Mouse (Mus musculus) R1 (cell line): ENCODE results near the gene Mylk4.

Source experiments
- DNase-seq: peaks from one replicate; pipeline ENCODE4 v3.0.0-alpha.2; 2018; ENCODE audit warnings: low read depth, low spot score

Mylk4 gene

GRCm38 (mm10) chr13:32797085-32797484 lies 13.3 kb upstream of the Mylk4 start:
- DNase-seq = no peak

- no peak for DNase-seq
Observed at GRCm38 (mm10) chr13:32795166-32795565, 11.4 kb upstream of the Mylk4 start.

DNA sequence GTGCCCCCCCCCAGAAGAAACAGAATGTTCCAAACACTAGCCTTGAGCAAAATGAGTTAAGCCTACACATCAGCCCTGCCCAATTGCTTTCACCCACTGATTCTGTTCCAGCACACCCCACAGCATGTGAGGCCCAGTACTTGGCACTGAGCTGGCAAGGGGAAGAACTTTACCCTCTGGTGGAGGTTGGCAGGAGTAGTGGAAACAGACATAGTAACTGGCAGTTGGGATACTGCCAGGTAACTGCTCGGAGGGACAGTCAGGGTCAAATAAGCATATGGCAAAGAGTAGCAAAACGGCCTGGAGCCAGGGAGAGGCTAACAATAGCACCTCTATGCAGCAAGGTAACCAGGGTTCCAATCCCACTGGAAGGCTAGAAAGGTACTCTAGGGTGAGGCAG lies 10.9 kb upstream of the Mylk4 start:
- no peak for DNase-seq

DNA sequence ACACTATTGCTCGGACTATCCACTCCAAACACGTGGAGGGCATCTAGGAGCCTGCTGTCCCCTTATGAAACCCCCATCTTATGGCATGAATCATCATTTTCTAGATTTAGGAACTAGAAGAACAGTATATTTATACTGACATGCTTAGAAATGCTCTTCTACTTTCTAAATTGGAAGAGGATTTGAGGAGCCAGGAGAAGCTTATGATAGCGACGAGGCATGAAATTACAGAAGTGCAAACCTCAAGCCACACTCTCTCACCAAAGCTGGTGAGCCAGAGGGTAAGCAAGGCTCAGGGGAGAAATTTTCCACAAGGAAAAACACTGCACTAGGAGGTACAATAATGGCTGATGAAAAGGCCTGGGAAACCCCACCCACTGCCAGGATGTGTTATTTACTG lies 6.0 kb upstream of the Mylk4 start:
- DNase-seq = no peak

GRCm38 (mm10) chr13:32787584-32787983 lies 3.8 kb upstream of the Mylk4 start:
- no peak for DNase-seq

DNA sequence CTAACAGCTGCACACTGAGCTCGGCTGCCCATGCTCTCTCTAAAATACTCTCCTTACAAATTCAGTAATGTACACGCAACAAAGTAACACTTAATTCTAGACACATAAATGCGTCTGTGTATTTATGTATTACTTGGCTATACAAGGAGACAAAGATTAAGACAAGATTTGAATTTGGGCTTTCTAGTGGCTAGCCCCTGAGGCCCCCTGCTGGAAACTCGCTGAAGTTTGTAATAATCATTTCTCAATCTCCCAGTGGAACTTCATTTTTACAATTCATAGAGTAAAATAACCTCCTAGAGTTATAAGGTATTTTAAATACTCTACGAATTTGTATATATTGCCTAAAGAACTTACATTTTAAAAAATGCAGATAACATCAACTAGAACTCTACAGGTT lies 699 bp downstream of the Mylk4 start:
- DNase-seq = no peak

GRCm38 (mm10) chr13:32778861-32779260 lies 4.9 kb downstream of the Mylk4 start:
- DNase-seq = no peak

DNA sequence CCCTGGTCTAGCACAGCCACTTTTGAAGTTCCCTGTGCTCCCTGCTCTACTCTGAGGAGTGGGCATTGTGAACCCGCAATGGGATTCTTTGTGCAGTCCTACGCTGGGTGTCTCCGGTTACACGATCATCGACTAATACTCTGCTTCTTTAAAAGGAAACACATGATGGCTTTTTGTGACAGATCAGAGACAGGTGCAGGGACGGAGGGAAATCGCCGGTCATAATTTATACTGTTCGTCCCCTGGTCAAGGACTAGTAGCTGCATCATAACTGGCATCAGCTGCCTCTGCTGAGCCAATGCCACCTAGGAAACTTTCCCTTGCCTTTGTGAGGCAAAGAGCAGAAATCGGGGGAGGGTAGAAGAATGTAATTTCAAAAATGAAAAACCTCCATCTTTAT lies 7.4 kb downstream of the Mylk4 start:
- no peak for DNase-seq

DNA sequence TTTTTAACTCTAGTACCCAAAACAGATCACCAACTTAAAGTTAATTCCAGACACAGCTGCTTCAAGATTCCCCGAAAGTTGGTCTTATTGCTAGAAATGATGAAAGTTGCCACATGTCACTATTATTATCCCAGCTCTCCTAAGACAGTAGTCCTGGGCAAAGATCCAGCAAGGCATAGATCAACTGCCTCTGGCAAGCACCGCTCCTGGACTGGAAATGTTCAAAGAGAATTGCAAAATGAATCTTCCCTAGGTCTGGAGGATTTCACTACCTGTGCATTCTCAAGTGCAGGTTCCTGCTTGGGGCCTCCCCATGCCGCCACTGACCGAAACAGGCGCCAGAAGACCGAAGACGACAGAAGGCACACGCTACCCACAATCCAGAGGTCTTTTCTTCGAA lies 7.9 kb downstream of the Mylk4 start:
- no peak for DNase-seq

DNA sequence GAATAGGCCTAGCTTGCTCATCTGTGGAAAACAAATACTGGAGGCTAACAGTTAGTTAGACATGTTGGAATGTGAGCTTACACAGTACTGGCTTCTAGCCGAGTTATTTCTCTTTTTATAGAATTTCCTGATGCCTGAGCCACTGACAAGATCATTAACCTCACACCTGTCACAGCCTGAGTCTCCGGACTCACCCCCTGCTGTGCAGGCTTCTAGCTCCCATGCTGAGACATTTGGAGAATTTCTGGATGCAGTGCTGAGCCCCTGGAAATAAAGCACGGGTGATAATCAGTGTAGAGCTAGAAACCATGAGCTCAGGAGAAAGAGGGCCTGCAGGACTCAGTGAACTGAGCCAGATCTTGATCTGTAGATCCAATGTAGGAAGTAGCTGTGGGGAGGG lies 13.8 kb downstream of the Mylk4 start:
- DNase-seq = peak; percentile 38

GRCm38 (mm10) chr13:32768104-32768503 lies 15.7 kb downstream of the Mylk4 start:
- DNase-seq = peak; percentile 68

DNA sequence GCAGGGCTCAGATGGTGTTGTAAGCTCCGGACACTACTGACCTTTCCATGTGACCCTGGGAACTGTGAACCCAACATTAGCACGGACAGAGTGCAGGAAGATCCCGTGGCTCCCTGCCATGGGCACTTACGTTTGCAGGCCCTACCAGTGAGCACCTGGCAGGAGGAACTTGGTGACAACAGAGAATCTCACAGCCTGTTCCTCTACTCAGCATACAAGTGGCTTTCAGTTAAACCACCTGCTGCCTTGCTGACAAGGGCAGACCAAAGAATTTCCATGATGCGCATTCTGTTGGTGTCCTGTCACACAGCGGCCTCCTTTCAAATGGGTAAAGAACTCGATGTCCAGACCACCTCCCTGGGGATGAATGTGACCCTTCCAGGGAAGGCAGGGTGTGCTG lies 19.3 kb downstream of the Mylk4 start:
- peak; percentile 10 for DNase-seq

DNA sequence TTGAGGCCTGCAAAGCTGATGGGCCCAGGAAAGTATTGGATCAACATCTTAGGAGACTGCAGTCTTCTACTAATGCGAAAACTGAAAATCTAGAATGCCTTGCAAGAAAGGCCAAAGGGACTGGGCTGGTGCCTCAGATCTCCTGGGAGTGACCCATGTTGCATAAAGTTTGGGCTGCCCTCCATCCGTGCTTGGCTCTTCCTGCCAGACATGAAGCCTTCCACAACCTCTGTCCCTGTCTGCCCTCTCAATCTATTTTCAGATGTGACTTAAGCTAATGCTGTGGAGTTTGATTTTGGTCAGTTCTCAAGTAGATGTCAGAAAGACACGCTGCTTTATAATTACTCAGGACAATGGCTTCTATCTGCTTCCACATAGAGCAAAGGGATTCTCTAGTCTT lies 20.6 kb downstream of the Mylk4 start:
- DNase-seq = no peak

- no peak for DNase-seq
Observed at GRCm38 (mm10) chr13:32760795-32761194, 23.0 kb downstream of the Mylk4 start.

- peak; percentile 25 for DNase-seq
Observed at GRCm38 (mm10) chr13:32759036-32759435, 24.7 kb downstream of the Mylk4 start.

GRCm38 (mm10) chr13:32752066-32752657 lies 31.6 kb downstream of the Mylk4 start:
- no peak for DNase-seq

GRCm38 (mm10) chr13:32750507-32750906 lies 33.2 kb downstream of the Mylk4 start:
- DNase-seq = no peak

DNA sequence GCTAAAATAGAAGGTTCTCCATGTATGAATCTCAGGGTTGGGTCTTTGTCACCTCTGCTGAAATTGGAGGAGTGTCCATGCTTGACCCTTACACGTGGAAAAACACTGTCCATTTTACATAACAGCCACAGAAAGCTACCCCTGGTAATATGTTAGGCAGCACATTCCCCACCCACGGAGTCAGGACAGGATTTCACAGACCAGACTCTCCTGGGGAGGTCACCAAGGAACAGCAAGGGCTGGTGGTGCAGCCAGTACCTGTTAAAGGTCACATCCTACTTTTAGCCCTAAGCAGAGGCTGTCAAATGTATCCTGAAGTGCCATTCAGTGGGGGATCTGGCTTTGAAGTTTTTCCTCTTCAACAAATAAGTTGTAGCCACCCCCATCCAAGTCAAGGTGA lies 35.3 kb downstream of the Mylk4 start:
- no peak for DNase-seq

- no peak for DNase-seq
Observed at GRCm38 (mm10) chr13:32741161-32741560, 42.6 kb downstream of the Mylk4 start.

GRCm38 (mm10) chr13:32731283-32731682 lies 52.5 kb downstream of the Mylk4 start:
- no peak for DNase-seq

DNA sequence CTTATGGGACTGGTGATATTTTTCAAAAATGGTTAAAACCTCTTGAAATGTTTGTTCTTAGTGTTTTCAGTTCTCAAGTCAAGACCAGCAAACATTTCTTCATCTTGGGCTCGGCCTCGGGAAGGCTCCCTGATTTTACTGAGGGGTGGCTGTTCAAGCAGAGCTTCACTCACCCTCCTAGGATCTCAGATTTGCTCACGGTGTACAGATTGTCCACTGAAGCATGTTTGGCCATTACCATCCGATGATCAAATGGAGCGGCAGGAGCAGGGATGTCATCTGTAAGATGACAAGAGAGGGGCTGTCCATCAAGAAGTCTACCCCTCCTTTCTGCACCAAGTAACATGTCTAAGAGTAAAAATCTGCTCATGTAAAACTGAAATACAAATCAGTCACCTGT lies 59.1 kb downstream of the Mylk4 start:
- DNase-seq = no peak

DNA sequence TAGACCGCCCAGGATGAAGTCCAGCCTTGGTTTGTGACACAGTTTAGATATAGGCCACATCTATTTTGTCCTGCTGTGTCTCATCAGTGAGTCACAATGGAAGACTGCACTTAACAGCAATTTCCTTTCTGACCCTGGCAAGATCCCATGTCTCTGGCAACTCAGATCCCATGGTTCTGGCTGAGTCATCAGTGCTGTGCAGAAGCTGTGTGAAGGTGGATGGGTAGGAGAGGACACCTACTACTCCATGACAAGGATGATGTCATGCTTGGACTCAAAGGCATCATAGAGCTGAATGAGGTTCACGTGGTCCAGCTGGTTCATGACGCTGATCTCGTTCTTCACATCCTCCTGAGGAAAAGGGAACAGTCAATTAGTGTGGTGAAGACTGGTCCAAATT lies 62.0 kb downstream of the Mylk4 start:
- no peak for DNase-seq

DNA sequence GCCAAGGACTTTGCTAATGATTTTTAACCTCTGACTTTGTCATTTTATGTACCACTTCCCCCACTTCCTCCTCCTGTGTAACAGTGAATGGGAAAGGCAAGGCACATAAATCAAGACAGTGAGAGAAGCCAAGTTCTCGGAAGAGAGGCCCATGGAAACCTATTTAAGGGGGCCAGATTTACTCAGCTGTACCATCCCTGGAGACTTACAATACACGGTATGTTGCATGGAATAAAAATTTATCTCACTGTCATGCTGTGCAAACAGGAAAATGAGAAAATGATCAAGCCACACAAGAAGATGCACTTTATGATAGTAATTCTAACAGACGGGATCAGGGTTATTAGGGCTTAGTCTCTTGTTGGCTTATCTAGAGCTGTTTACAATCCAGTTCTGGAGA lies 64.5 kb downstream of the Mylk4 start:
- no peak for DNase-seq

DNA sequence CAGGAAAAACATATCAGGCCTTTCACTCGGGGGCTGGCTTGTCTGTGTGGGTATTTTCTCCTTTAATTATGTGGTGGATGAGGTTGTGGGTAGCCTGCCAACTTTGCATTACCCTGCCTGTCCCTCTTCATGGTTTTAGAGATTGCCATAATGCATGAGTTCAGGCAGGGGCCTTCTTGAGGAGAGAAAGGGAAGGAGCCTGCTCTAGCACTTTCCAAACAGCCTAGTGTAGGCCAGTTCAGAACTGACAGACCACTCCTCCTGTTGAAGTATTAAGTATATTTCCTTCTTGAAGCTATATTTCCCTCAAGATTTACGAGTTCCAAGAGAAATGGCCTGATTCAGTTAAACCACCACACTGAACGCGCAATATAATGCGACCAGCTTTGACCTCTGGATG lies 66.0 kb downstream of the Mylk4 start:
- no peak for DNase-seq
